Mouse (Mus musculus): Measurements from ENCODE around the gene Casq2.

DNA sequence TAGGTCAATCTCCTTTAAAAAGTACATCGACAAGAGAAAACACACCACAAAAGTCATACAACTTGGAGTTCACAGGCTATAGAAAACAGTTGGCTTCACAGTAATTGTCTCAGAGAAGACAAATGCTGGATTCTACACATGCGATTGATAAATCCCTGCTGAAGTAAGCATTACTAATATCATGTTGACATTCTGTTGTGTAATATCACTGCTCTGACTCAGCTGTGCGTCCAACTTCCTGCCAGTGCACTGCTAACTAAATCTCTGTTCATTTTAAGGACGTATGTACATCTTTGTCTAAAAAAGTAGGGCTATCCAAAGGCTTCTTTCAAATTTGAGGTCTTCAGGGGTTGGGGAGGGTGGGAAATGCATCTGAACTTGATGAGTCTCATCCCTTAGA, 101.2 kb downstream of the Casq2 start:
- TF ChIP-seq ZNF384 (IDR thresholded peaks at IDR 0.05; ENCODE audit: low read depth, low read length) (no peak), POLR2A (IDR thresholded peaks at IDR 0.05; ENCODE audit: control insufficient read depth in 1 of 2, insufficient read depth in 1 of 2, low read depth in 1 of 2, low read length in 2 of 2, poor library complexity in 1 of 2) (no peak), CTCF (IDR thresholded peaks at IDR 0.05 in 2 of 3, conservative IDR thresholded peaks at IDR 0.05 in 1 of 3; ENCODE audit: control insufficient read depth in 1 of 3, insufficient read depth in 1 of 3, low read depth in 2 of 3, low read length in 3 of 3, poor library complexity in 1 of 3, severe bottlenecking in 1 of 3) (no peak), EP300 (IDR thresholded peaks at IDR 0.05; ENCODE audit: low read depth in 1 of 2, low read length in 2 of 2) (no peak), GATA1 (IDR thresholded peaks at IDR 0.05; ENCODE audit: low read depth, low read length) (no peak), GABPA (IDR thresholded peaks at IDR 0.05; ENCODE audit: low read depth, low read length) (no peak), ZMIZ1 (IDR thresholded peaks at IDR 0.05; ENCODE audit: low read depth, low read length) (no peak), SMC3 (IDR thresholded peaks at IDR 0.05; ENCODE audit: low read depth, low read length) (no peak)

Data from MEL (cell line).